Mouse (Mus musculus) testis, adult 2 months (tissue): ENCODE data around the gene Gpx3.
A peak's percentile ranks its signal among the peaks of the same experiment; 100 is the strongest.

Experiments
- CTCF ChIP-seq: fragments of 200-500 bp; IDR thresholded peaks from 2 replicates; pipeline ENCODE4 v1.5.1; 2012; ENCODE audit warnings: low read depth, mild to moderate bottlenecking, inconsistent platforms, low read length, moderate library complexity; ENCODE audit not compliant: control insufficient read depth, insufficient read depth, insufficient replicate concordance
- POLR2A ChIP-seq: fragments of 200-500 bp; IDR thresholded peaks from 2 replicates; pipeline ENCODE4 v1.6.1; 2012; ENCODE audit warnings: low read depth, mild to moderate bottlenecking, inconsistent platforms, low read length, moderate library complexity; ENCODE audit not compliant: control insufficient read depth

DNA sequence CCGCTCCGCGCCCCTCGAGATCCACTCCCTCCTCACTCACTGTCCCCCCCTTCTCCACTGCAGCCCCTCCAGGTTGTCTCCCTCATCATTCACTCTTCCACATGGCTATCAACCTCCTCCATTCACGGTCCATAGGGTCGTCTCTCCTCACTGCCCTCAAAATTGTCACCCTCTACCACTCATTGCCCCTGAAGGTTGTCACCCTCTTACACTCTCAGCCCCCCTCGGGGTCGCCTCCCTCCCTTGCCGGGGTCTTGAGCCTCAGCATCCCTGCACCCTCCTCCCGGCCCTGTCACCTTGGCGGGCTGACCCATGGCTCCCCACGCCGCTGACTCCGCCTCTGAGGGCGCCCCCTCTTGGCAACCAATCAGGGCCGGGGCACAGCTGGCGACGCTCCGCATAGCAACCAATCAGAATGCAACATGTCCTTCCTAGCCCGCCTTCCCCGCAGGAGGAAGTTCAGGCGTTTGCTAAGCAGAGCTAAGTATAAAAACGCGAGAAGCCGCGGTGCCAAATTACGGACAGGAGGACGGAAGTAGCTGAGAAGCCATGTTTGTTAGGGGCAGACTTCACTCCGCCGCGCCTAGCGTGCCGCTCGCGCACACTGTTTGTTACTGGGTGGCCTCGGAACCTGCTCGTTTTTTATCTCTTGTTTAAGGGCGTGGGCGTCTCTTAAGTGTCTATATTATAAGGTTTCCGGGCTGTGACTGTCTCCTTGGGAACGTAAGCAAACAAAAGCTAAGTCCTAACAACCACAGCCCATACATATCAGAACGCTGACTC is 41.8 kb upstream of the Gpx3 start, which contains the start of gene Lyrm7:
- TF ChIP-seq CTCF, result 0 out of 2 replicates have a peak, but pooled peaks have one; percentile 0
- TF ChIP-seq POLR2A, result peak; percentile 87
